Mouse (Mus musculus) CH12.LX (cell line): ENCODE data around the gene Insm1. TPM values are rescaled to one million over a fixed set of nuclear protein-coding genes. Genes with fewer than 3 reads are reported as not detected.

Experiments
- DNase-seq: peaks from one replicate; pipeline ENCODE4 v3.0.0-alpha.2; 2013; ENCODE audit errors: extremely low read depth
- H3K27ac ChIP-seq: 2 replicates; pipeline ENCODE4 v1.5.1; 2012; ENCODE audit warnings: low read depth, mild to moderate bottlenecking, control low read depth, moderate library complexity; ENCODE audit not compliant: insufficient read depth
- H3K27me3 ChIP-seq: replicated peaks from 2 replicates; pipeline ENCODE3; 2012; ENCODE audit warnings: inconsistent platforms
- H3K36me3 ChIP-seq, 2 experiments: replicated peaks in 1 of 2; 2 replicates each; pipeline versions ENCODE3 to v1.6.1; 2012; ENCODE audit warnings: inconsistent platforms in 1 of 2, low read length in 1 of 2, mild to moderate bottlenecking in 1 of 2, mixed read lengths in 1 of 2, moderate library complexity in 1 of 2; ENCODE audit not compliant: control insufficient read depth in 1 of 2, insufficient read depth in 1 of 2
- H3K4me1 ChIP-seq, 2 experiments: 2 replicates each; pipeline ENCODE4 v1.6.1; 2012; ENCODE audit warnings: inconsistent platforms in 1 of 2, moderate library complexity in 1 of 2; ENCODE audit not compliant: insufficient read depth in 2 of 2, control insufficient read depth in 1 of 2
- H3K4me2 ChIP-seq: 2 replicates; pipeline ENCODE4 v1.6.1; 2012; ENCODE audit warnings: low read depth, mild to moderate bottlenecking, control low read depth; ENCODE audit not compliant: poor library complexity, insufficient read depth, severe bottlenecking
- H3K4me3 ChIP-seq, 3 experiments: fragments of 150-350 bp in 1 of 3; sonication (generic) in 1 of 3; replicated peaks in 1 of 3; 2 replicates each; pipeline versions ENCODE3 to v1.5.1; 2011 to 2012; ENCODE audit warnings: low read depth in 2 of 3, low read length in 2 of 3, mild to moderate bottlenecking in 2 of 3, moderate library complexity in 2 of 3, control low read depth in 1 of 3, improper control_type of control experiment in 1 of 3, inconsistent platforms in 1 of 3, mixed read lengths in 1 of 3; ENCODE audit not compliant: poor library complexity in 1 of 3
- H3K79me2 ChIP-seq: replicated peaks from 2 replicates; pipeline ENCODE4 v1.6.1; 2012; ENCODE audit warnings: mild to moderate bottlenecking, moderate library complexity; ENCODE audit not compliant: control insufficient read depth, poor library complexity, insufficient read depth, severe bottlenecking; ENCODE audit errors: extremely low read depth
- H3K9ac ChIP-seq: 2 replicates; pipeline ENCODE4 v1.6.1; 2012; ENCODE audit warnings: low read depth, mild to moderate bottlenecking, control low read depth, moderate library complexity; ENCODE audit not compliant: insufficient read depth
- H3K9me3 ChIP-seq: replicated peaks from 2 replicates; pipeline ENCODE3; 2012; ENCODE audit warnings: low read length, inconsistent platforms, mixed read lengths
- BHLHE40 ChIP-seq: IDR thresholded peaks from 2 replicates; pipeline ENCODE4 v1.6.1; 2011; ENCODE audit warnings: mild to moderate bottlenecking, low read depth, low read length, improper control_type of control experiment
- E2F4 ChIP-seq: IDR thresholded peaks from 2 replicates; pipeline ENCODE4 v1.6.1; 2011; ENCODE audit warnings: low read depth, low read length, improper control_type of control experiment; ENCODE audit not compliant: insufficient replicate concordance
- EP300 ChIP-seq: IDR thresholded peaks from 2 replicates; pipeline ENCODE4 v1.6.1; 2011; ENCODE audit warnings: low read length, improper control_type of control experiment
- ETS1 ChIP-seq: conservative IDR thresholded peaks from 2 replicates; pipeline ENCODE4 v1.6.1; 2012; ENCODE audit warnings: low read depth, mild to moderate bottlenecking, inconsistent platforms, low read length, improper control_type of control experiment, moderate library complexity
- HCFC1 ChIP-seq: IDR thresholded peaks from 2 replicates; pipeline ENCODE4 v1.6.1; 2012; ENCODE audit warnings: low read depth, mild to moderate bottlenecking, inconsistent platforms, low read length, improper control_type of control experiment
- MAX ChIP-seq: IDR thresholded peaks from 2 replicates; pipeline ENCODE4 v1.6.1; 2011; ENCODE audit warnings: low read length, improper control_type of control experiment
- MXI1 ChIP-seq: IDR thresholded peaks from 2 replicates; pipeline ENCODE4 v1.6.1; 2011; ENCODE audit warnings: mild to moderate bottlenecking, low read depth, low read length, improper control_type of control experiment
- NELFE ChIP-seq: IDR thresholded peaks from 2 replicates; pipeline ENCODE4 v1.6.1; 2011; ENCODE audit warnings: low read depth, low read length, improper control_type of control experiment
- NRF1 ChIP-seq: IDR thresholded peaks from 2 replicates; pipeline ENCODE4 v1.6.1; 2014; ENCODE audit warnings: low read depth, mild to moderate bottlenecking, inconsistent platforms, low read length, improper control_type of control experiment, moderate library complexity
- PAX5 ChIP-seq: IDR thresholded peaks from 2 replicates; pipeline ENCODE4 v1.6.1; 2012; ENCODE audit warnings: low read length, inconsistent platforms, mixed read lengths
- POLR2A ChIP-seq: IDR thresholded peaks from 2 replicates; pipeline ENCODE4 v1.6.1; 2011; ENCODE audit warnings: low read depth, mild to moderate bottlenecking, improper control_type of control experiment, low read length
- RCOR1 ChIP-seq: conservative IDR thresholded peaks from 2 replicates; pipeline ENCODE4 v1.6.1; 2012; ENCODE audit warnings: low read depth, mild to moderate bottlenecking, inconsistent platforms, low read length, improper control_type of control experiment
- SIN3A ChIP-seq: IDR thresholded peaks from 2 replicates; pipeline ENCODE4 v1.6.1; 2012; ENCODE audit warnings: low read length, improper control_type of control experiment, inconsistent platforms
- SMC3 ChIP-seq: IDR thresholded peaks from 2 replicates; pipeline ENCODE4 v1.6.1; 2011; ENCODE audit warnings: low read depth, low read length, improper control_type of control experiment
- TBP ChIP-seq: conservative IDR thresholded peaks from 2 replicates; pipeline ENCODE4 v1.6.1; 2011; ENCODE audit warnings: low read depth, low read length, improper control_type of control experiment
- UBTF ChIP-seq: IDR thresholded peaks from 2 replicates; pipeline ENCODE4 v1.6.1; 2012; ENCODE audit warnings: low read depth, mild to moderate bottlenecking, inconsistent platforms, low read length, improper control_type of control experiment, moderate library complexity
- ZMIZ1 ChIP-seq: IDR thresholded peaks from 2 replicates; pipeline ENCODE4 v1.6.1; 2012; ENCODE audit warnings: low read depth, mild to moderate bottlenecking, inconsistent platforms, low read length, improper control_type of control experiment
- dilution Hi-C: fragments of 300-500 bp; cut with MboI; formaldehyde crosslinking; loops from 2 replicates; pipeline ENCODE4 v1.14.3; 2020; ENCODE audit warnings: low sequenced_read_pairs; ENCODE audit not compliant: extremely low pct_unique_long_range_greater_than_20kb, extremely low pct_ligation_motif_present
- in situ Hi-C: fragments of 300-500 bp; cut with MboI; formaldehyde crosslinking; loops from 3 replicates; pipeline ENCODE4 v1.14.3; 2019; ENCODE audit warnings: low sequenced_read_pairs, low pct_ligation_motif_present, low pct_unique_long_range_greater_than_20kb, mixed read lengths
- polyA plus RNA-seq: library from polyadenylated mRNA; unstranded; fragments of >175 nt; gene quantifications from 2 replicates; pipeline ENCODE4 v1.2.1, GENCODE M21; 2012; ENCODE audit warnings: low read depth; ENCODE audit not compliant: insufficient read length
- total RNA-seq, 2 experiments: library from RNA; depleted of rRNA; stranded (reverse); fragments of 300-350 nt in 1 of 2; fragments of >200 nt in 1 of 2; gene quantifications; 2 replicates each; pipeline ENCODE4 v1.2.3; 2012 to 2014

Insm1 gene
- total and polyA plus RNA-seq, 3 experiments: not detected

DNA sequence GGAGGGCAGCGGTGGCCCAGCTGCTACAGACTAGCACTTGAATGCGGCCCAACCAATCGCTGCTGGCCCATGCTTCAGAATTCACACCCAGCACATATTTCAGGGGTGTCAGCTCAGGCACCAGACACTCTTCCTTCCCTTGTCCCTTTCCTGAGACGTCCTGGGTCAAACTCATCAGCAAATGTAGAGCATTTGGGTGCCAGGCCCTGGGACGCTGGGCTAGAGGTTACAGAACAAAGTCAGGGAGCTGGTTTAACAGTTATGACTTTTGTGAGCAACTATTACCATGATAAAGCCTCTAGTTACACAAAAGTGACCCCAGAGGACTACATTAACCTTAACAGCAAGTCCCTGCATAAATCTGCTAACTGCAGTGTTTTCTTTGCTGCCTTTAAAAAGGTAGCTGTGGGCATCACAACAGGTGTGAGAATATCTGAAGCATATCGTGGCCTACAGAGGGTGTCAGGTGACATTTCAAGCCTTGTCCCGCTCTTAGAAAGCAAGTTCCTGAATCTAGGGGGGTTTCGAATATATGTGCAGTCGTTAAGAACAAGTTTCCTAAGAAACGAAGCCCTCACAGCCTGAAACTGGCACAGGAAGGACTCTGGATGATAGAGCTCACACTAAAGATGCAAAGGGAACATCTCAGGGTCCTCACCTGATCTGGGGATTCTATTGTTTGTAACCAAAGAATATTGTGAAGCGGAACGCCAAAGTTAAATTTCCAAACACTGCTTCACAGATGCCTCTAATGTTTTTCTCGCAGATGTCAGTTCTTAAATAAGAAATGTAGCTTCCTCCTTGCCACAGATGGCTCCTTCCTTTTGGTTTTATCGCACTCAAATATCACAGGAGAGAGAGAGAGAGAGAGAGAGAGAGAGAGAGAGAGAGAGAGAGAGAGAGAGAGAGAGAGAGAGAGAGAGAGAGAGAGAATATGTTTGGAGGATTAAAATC, 5.3 kb upstream of the Insm1 start:
- no peaks in the 10 kb centered on the region for H3K36me3 ChIP-seq
- in situ Hi-C loops (no loop called here), dilution Hi-C loops (no loop called here)
- H3K27ac ChIP-seq: no peak overlapping the region
- no peak overlapping the region for H3K4me2 ChIP-seq
- no peaks in the 10 kb centered on the region for H3K79me2 ChIP-seq
- H3K27me3 ChIP-seq: no peaks in the 10 kb centered on the region
- peaks cover 19% of the 10 kb centered on the region for H3K9me3 ChIP-seq
- no peak overlapping the region for H3K9ac ChIP-seq
- TF ChIP-seq NRF1 (no peak), BHLHE40 (peak; percentile 41; the same call in 1 of the 2 replicates), MAX (0 out of 2 replicates have a peak, but pooled peaks have one; percentile 28), EP300 (0 out of 2 replicates have a peak, but pooled peaks have one; percentile 23), MXI1 (no peak), ETS1 (peak; percentile 34; the same call in 1 of the 2 replicates), POLR2A (no peak), TBP (no peak), SIN3A (no peak), RCOR1 (no peak), PAX5 (no peak)
- no peak overlapping the region for H3K4me3 ChIP-seq
- H3K4me1 ChIP-seq: peaks cover 4 to 40% of the 10 kb centered on the region in 2 experiments; a peak in 3 of 4 replicates
- peak; percentile 48 for DNase-seq

GRCm38 (mm10) chr2:146217227-146217980, 4.3 kb upstream of the Insm1 start:
- in situ Hi-C loops (no loop called here), dilution Hi-C loops (no loop called here)
- Histone ChIP-seq H3K79me2 (no peaks in the 10 kb centered on the region), H3K4me2 (0 out of 2 replicates have a peak overlapping the region, but pooled peaks have one; percentile 1), H3K4me3 (peak overlapping the region in 1 of 3 experiments; percentile 35), H3K4me1 (peaks cover 4 to 37% of the 10 kb centered on the region in 2 experiments; a peak in 3 of 4 replicates), H3K9ac (no peak overlapping the region), H3K36me3 (no peaks in the 10 kb centered on the region), H3K27me3 (no peaks in the 10 kb centered on the region), H3K27ac (no peak overlapping the region), H3K9me3 (peaks cover 28% of the 10 kb centered on the region)
- TF ChIP-seq E2F4 (no peak), SMC3 (no peak), ETS1 (no peak), BHLHE40 (no peak), SIN3A (no peak), HCFC1 (no peak), ZMIZ1 (no peak), UBTF (no peak), NELFE (no peak), NRF1 (no peak)
- DNase-seq: peak; percentile 41
